Mouse (Mus musculus): ENCODE data around the gene Strn3.

DNA sequence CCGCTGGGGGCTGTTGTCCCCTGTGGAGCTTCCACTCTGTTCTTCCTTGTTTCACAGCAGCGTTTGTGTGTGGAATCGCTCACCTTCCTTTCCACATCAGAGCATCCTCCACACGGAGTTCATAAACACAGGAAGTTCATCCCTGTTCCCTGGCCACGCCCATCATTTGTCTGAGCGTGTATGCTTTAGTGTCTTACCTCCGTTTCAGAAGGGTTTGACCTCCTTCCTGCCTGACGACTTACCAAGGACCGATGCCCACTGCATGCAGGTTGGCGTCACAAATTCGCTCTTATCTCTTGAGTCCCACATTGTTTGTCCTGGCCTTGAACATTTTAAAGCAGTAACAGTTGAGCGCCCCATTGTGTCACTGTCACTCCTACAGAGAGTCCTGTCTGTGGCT, 14.1 kb upstream of the Strn3 start:
- TF ChIP-seq MAFK (IDR thresholded peaks at IDR 0.05; ENCODE audit: borderline replicate concordance, low read depth, low read length) (no peak), POLR2A (IDR thresholded peaks at IDR 0.05; ENCODE audit: control insufficient read depth in 1 of 2, insufficient read depth in 1 of 2, low read depth in 1 of 2, low read length in 2 of 2, poor library complexity in 1 of 2) (no peak), CTCF (IDR thresholded peaks at IDR 0.05 in 2 of 3, conservative IDR thresholded peaks at IDR 0.05 in 1 of 3; ENCODE audit: control insufficient read depth in 1 of 3, insufficient read depth in 1 of 3, low read depth in 2 of 3, low read length in 3 of 3, poor library complexity in 1 of 3, severe bottlenecking in 1 of 3) (no peak), KAT2A (conservative IDR thresholded peaks at IDR 0.05; ENCODE audit: low read depth, low read length) (no peak), GATA1 (IDR thresholded peaks at IDR 0.05; ENCODE audit: low read depth, low read length) (no peak), POLR2AphosphoS5 (IDR thresholded peaks at IDR 0.05; ENCODE audit: borderline replicate concordance, low read depth, low read length) (no peak), POLR2AphosphoS2 (IDR thresholded peaks at IDR 0.05; ENCODE audit: low read length) (no peak), EP300 (IDR thresholded peaks at IDR 0.05; ENCODE audit: low read depth in 1 of 2, low read length in 2 of 2) (no peak), USF2 (IDR thresholded peaks at IDR 0.05; ENCODE audit: borderline replicate concordance in 1 of 2, insufficient read depth in 1 of 2, low read depth in 1 of 2, low read length in 2 of 2) (no peak), MAZ (IDR thresholded peaks at IDR 0.05; ENCODE audit: low read depth, low read length) (no peak), MAX (IDR thresholded peaks at IDR 0.05; ENCODE audit: low read length) (no peak), CHD2 (IDR thresholded peaks at IDR 0.05; ENCODE audit: low read length) (no peak)
